Mouse (Mus musculus): ENCODE results near the gene Fsd1. TPM values are rescaled to one million over a fixed set of nuclear protein-coding genes. Genes with fewer than 3 reads are reported as not detected.

The Fsd1 gene
- polyA plus RNA-seq, 1 experiment from 2014 or later, result 21.6 TPM

GRCm38 (mm10) chr17:55976255-55976862, 9.9 kb upstream of the Fsd1 start:
- no peaks in the 10 kb centered on the region for H3K9me3 ChIP-seq (ENCODE audit: low read length)
- peaks cover 8% of the 10 kb centered on the region for H3K4me1 ChIP-seq (ENCODE audit: insufficient read depth, low read length)
- H3K4me3 ChIP-seq (ENCODE audit: low read length), result no peak overlapping the region
- ATAC-seq (ENCODE audit: low FRiP score, low TSS enrichment), result peak; percentile 76
- peak overlapping the region; percentile 14; the same call in 1 of the 2 replicates for H3K4me2 ChIP-seq (replicated peaks; ENCODE audit: low read depth, low read length)
- H3K36me3 ChIP-seq (ENCODE audit: insufficient read depth, low read length), result no peaks in the 10 kb centered on the region
- no peak overlapping the region for H3K9ac ChIP-seq (replicated peaks; ENCODE audit: low read length)
- H3K27ac ChIP-seq (ENCODE audit: low read length), result no peak overlapping the region
- H3K27me3 ChIP-seq (ENCODE audit: insufficient read depth, low read length), result 0 out of 2 replicates have a peak, but pooled peaks cover 3% of the 10 kb centered on the region
- WGBS, result 13% methylated on average over 13 of the region's 13 CpGs

- no peaks in the 10 kb centered on the region for H3K27me3 ChIP-seq (ENCODE audit: insufficient read depth, low read length)
- no peaks in the 10 kb centered on the region for H3K9me3 ChIP-seq (ENCODE audit: low read length)
- no peak for ATAC-seq (ENCODE audit: low FRiP score, low TSS enrichment)
- no peak overlapping the region for H3K4me2 ChIP-seq (replicated peaks; ENCODE audit: low read depth, low read length)
- H3K27ac ChIP-seq (ENCODE audit: low read length), result no peak overlapping the region
- no peak overlapping the region for H3K9ac ChIP-seq (replicated peaks; ENCODE audit: low read length)
- H3K36me3 ChIP-seq (ENCODE audit: insufficient read depth, low read length), result no peaks in the 10 kb centered on the region
- WGBS, result 25% methylated on average over 3 of the region's 3 CpGs
- peaks cover 7% of the 10 kb centered on the region for H3K4me1 ChIP-seq (ENCODE audit: insufficient read depth, low read length)
- no peak overlapping the region for H3K4me3 ChIP-seq (ENCODE audit: low read length)
Observed at GRCm38 (mm10) chr17:55977301-55977700, 9.0 kb upstream of the Fsd1 start.

- H3K27ac ChIP-seq (ENCODE audit: low read length), result no peak overlapping the region
- no peaks in the 10 kb centered on the region for H3K27me3 ChIP-seq (ENCODE audit: insufficient read depth, low read length)
- H3K4me3 ChIP-seq (ENCODE audit: low read length), result no peak overlapping the region
- WGBS, result 87% methylated on average over 8 of the region's 8 CpGs
- no peaks in the 10 kb centered on the region for H3K9me3 ChIP-seq (ENCODE audit: low read length)
- no peak overlapping the region for H3K9ac ChIP-seq (replicated peaks; ENCODE audit: low read length)
- H3K4me2 ChIP-seq (replicated peaks; ENCODE audit: low read depth, low read length), result no peak overlapping the region
- no peaks in the 10 kb centered on the region for H3K4me1 ChIP-seq (ENCODE audit: insufficient read depth, low read length)
- ATAC-seq (ENCODE audit: low FRiP score, low TSS enrichment), result peak; percentile 43
- H3K36me3 ChIP-seq (ENCODE audit: insufficient read depth, low read length), result no peaks in the 10 kb centered on the region
Observed at GRCm38 (mm10) chr17:55990278-55990898, 4.1 kb downstream of the Fsd1 start.

GRCm38 (mm10) chr17:55996007-55996406, 9.7 kb downstream of the Fsd1 start:
- WGBS, result 80% methylated on average over 15 of the region's 15 CpGs
- Histone ChIP-seq H3K9ac (replicated peaks; ENCODE audit: low read length) (no peak overlapping the region), H3K9me3 (ENCODE audit: low read length) (no peaks in the 10 kb centered on the region), H3K27ac (ENCODE audit: low read length) (no peak overlapping the region), H3K4me1 (ENCODE audit: insufficient read depth, low read length) (no peaks in the 10 kb centered on the region), H3K27me3 (ENCODE audit: insufficient read depth, low read length) (peaks cover 12% of the 10 kb centered on the region), H3K4me2 (replicated peaks; ENCODE audit: low read depth, low read length) (no peak overlapping the region), H3K36me3 (ENCODE audit: insufficient read depth, low read length) (no peaks in the 10 kb centered on the region), H3K4me3 (ENCODE audit: low read length) (no peak overlapping the region)
- ATAC-seq (ENCODE audit: low FRiP score, low TSS enrichment), result no peak

- WGBS, result 15% methylated on average over 30 of the region's 30 CpGs
- peak; percentile 42; the same call in 1 of the 2 replicates for ATAC-seq (ENCODE audit: low FRiP score, low TSS enrichment)
- H3K27me3 ChIP-seq (ENCODE audit: insufficient read depth, low read length), result peaks cover 12% of the 10 kb centered on the region
- H3K27ac ChIP-seq (ENCODE audit: low read length), result no peak overlapping the region
- H3K36me3 ChIP-seq (ENCODE audit: insufficient read depth, low read length), result 0 out of 2 replicates have a peak, but pooled peaks cover 5% of the 10 kb centered on the region
- peak overlapping the region; percentile 21; the same call in 1 of the 2 replicates for H3K4me3 ChIP-seq (ENCODE audit: low read length)
- no peaks in the 10 kb centered on the region for H3K4me1 ChIP-seq (ENCODE audit: insufficient read depth, low read length)
- no peaks in the 10 kb centered on the region for H3K9me3 ChIP-seq (ENCODE audit: low read length)
- H3K4me2 ChIP-seq (replicated peaks; ENCODE audit: low read depth, low read length), result peak overlapping the region; percentile 47
- peak overlapping the region; percentile 46; the same call in 1 of the 2 replicates for H3K9ac ChIP-seq (replicated peaks; ENCODE audit: low read length)
Observed at GRCm38 (mm10) chr17:55999794-56000499, 13.6 kb downstream of the Fsd1 start.

GRCm38 (mm10) chr17:56003000-56003399, 16.7 kb downstream of the Fsd1 start:
- Histone ChIP-seq H3K27ac (ENCODE audit: low read length) (no peak overlapping the region), H3K27me3 (ENCODE audit: insufficient read depth, low read length) (peaks cover 12% of the 10 kb centered on the region), H3K4me1 (ENCODE audit: insufficient read depth, low read length) (peaks cover 11% of the 10 kb centered on the region), H3K4me2 (replicated peaks; ENCODE audit: low read depth, low read length) (no peak overlapping the region), H3K9me3 (ENCODE audit: low read length) (no peaks in the 10 kb centered on the region), H3K4me3 (ENCODE audit: low read length) (no peak overlapping the region), H3K36me3 (ENCODE audit: insufficient read depth, low read length) (0 out of 2 replicates have a peak, but pooled peaks cover 5% of the 10 kb centered on the region), H3K9ac (replicated peaks; ENCODE audit: low read length) (no peak overlapping the region)
- 83% methylated on average over 3 of the region's 3 CpGs for WGBS
- ATAC-seq (ENCODE audit: low FRiP score, low TSS enrichment), result no peak

- H3K36me3 ChIP-seq (ENCODE audit: insufficient read depth, low read length), result 0 out of 2 replicates have a peak, but pooled peaks cover 5% of the 10 kb centered on the region
- H3K27me3 ChIP-seq (ENCODE audit: insufficient read depth, low read length), result peaks cover 4% of the 10 kb centered on the region
- H3K9ac ChIP-seq (replicated peaks; ENCODE audit: low read length), result peak within 1 kb of the TSS; percentile 46
- peak within 1 kb of the TSS; percentile 41 for H3K4me2 ChIP-seq (replicated peaks; ENCODE audit: low read depth, low read length)
- ATAC-seq (ENCODE audit: low FRiP score, low TSS enrichment), result no peak
- H3K4me1 ChIP-seq (ENCODE audit: insufficient read depth, low read length), result peaks cover 21% of the 10 kb centered on the region
- no peaks in the 10 kb centered on the region for H3K9me3 ChIP-seq (ENCODE audit: low read length)
- no peak within 1 kb of the TSS for H3K27ac ChIP-seq (ENCODE audit: low read length)
- peak within 1 kb of the TSS; percentile 32 for H3K4me3 ChIP-seq (ENCODE audit: low read length)
- 35% methylated on average over 13 of the region's 13 CpGs for WGBS
Observed at GRCm38 (mm10) chr17:56005415-56006061, 19.2 kb downstream of the Fsd1 start, which contains the start of the genes Stap2 and Mpnd. Stap2 (minus strand) TSS chr17:56005584. Mpnd (plus strand) TSS chr17:56005711.

GRCm38 (mm10) chr17:56006956-56007355, 20.6 kb downstream of the Fsd1 start:
- no peaks in the 10 kb centered on the region for H3K27me3 ChIP-seq (ENCODE audit: insufficient read depth, low read length)
- peak overlapping the region; percentile 89 for H3K27ac ChIP-seq (ENCODE audit: low read length)
- no peak for ATAC-seq (ENCODE audit: low FRiP score, low TSS enrichment)
- no peak overlapping the region for H3K4me3 ChIP-seq (ENCODE audit: low read length)
- peaks cover 26% of the 10 kb centered on the region for H3K4me1 ChIP-seq (ENCODE audit: insufficient read depth, low read length)
- peaks cover 10% of the 10 kb centered on the region for H3K36me3 ChIP-seq (ENCODE audit: insufficient read depth, low read length)
- 0 out of 2 replicates have a peak overlapping the region, but pooled peaks have one; percentile 74 for H3K4me2 ChIP-seq (replicated peaks; ENCODE audit: low read depth, low read length)
- no peak overlapping the region for H3K9ac ChIP-seq (replicated peaks; ENCODE audit: low read length)
- 41% methylated on average over 10 of the region's 10 CpGs for WGBS
- H3K9me3 ChIP-seq (ENCODE audit: low read length), result no peaks in the 10 kb centered on the region

All from kidney, embryonic 16.5 days (tissue).